Mouse (Mus musculus) embryonic facial prominence, embryonic 14.5 days (tissue): ENCODE measurements around the gene Dennd6b. TPM values are rescaled to one million over a fixed set of nuclear protein-coding genes. Genes with fewer than 3 reads are reported as not detected.

Experiments used
- ATAC-seq: fragments of 200-750 bp; cut with Nextera tagmentation; 2 replicates; pipeline ENCODE4 v1.8.0; 2017; ENCODE audit warnings: low read depth, moderate number of reproducible peaks, moderate TSS enrichment
- DNase-seq: peaks from one replicate; pipeline ENCODE4 v3.0.0-alpha.2; 2015; ENCODE audit warnings: low spot score
- H3K27ac ChIP-seq: fragments of 300-500 bp; sonication (generic); replicated peaks from 2 replicates; pipeline ENCODE4 v1.5.1; 2014; ENCODE audit warnings: low read depth, mild to moderate bottlenecking, low read length, moderate library complexity
- H3K27me3 ChIP-seq: fragments of 300-500 bp; sonication (generic); replicated peaks from 2 replicates; pipeline ENCODE4 v1.6.1; 2014; ENCODE audit warnings: low read length; ENCODE audit not compliant: control insufficient read depth, insufficient read depth
- H3K36me3 ChIP-seq: fragments of 300-500 bp; sonication (generic); 2 replicates; pipeline ENCODE4 v1.6.1; 2014; ENCODE audit warnings: low read length, mixed read lengths; ENCODE audit not compliant: control insufficient read depth, insufficient read depth
- H3K4me1 ChIP-seq: fragments of 300-500 bp; sonication (generic); 2 replicates; pipeline ENCODE4 v1.6.1; 2014; ENCODE audit warnings: antibody characterized with exemption, low read length; ENCODE audit not compliant: control insufficient read depth, insufficient read depth
- H3K4me2 ChIP-seq: fragments of 300-500 bp; sonication (generic); 2 replicates; pipeline ENCODE4 v1.6.1; 2014; ENCODE audit warnings: low read depth, mild to moderate bottlenecking, low read length, moderate library complexity, mixed read lengths
- H3K4me3 ChIP-seq: fragments of 300-500 bp; sonication (generic); 2 replicates; pipeline ENCODE4 v1.5.1; 2014; ENCODE audit warnings: low read depth, mild to moderate bottlenecking, low read length
- H3K9ac ChIP-seq: fragments of 300-500 bp; sonication (generic); 2 replicates; pipeline ENCODE4 v1.6.1; 2014; ENCODE audit warnings: low read depth, mild to moderate bottlenecking, low read length, moderate library complexity, mixed read lengths
- H3K9me3 ChIP-seq: fragments of 300-500 bp; sonication (generic); 2 replicates; pipeline ENCODE4 v1.6.1; 2016; ENCODE audit warnings: low read length; ENCODE audit not compliant: control insufficient read depth
- WGBS: fragments of 180-500 bp; shearing (Covaris S2); extraction: QIAGEN DNeasy Blood & Tissue Kit; methylation state at CpG from one replicate; pipeline ENCODE4 v1.1.7; 2014; 5-methylcytosine and 5-hydroxymethylcytosine counted together
- polyA plus RNA-seq: library from polyadenylated mRNA; unstranded; fragments of >200 nt; fragmentation: Nextera tagmentation; extraction: Ambion mirVana; gene quantifications from 2 replicates; pipeline ENCODE4 v1.2.1, GENCODE M21; 2014

The Dennd6b gene
- polyA plus RNA-seq, 1 experiment from 2014 or later, result 11.4 TPM

- Histone ChIP-seq H3K27ac (no peak overlapping the region), H3K4me1 (peaks cover 8% of the 10 kb centered on the region; the same call in 1 of the 2 replicates), H3K4me2 (peak overlapping the region; percentile 66), H3K27me3 (no peaks in the 10 kb centered on the region), H3K36me3 (peaks cover 15% of the 10 kb centered on the region), H3K9ac (peak overlapping the region; percentile 96), H3K9me3 (0 out of 2 replicates have a peak, but pooled peaks cover 4% of the 10 kb centered on the region), H3K4me3 (peak overlapping the region; percentile 97)
- ATAC-seq, result no peak
- no peak for DNase-seq
- WGBS, result 52% methylated on average over 6 of the region's 6 CpGs
Measured at GRCm38 (mm10) chr15:89212495-89212894, 16.2 kb upstream of the Dennd6b start.

- Histone ChIP-seq H3K9me3 (0 out of 2 replicates have a peak, but pooled peaks cover 4% of the 10 kb centered on the region), H3K4me3 (peak overlapping the region; percentile 97), H3K36me3 (peaks cover 14% of the 10 kb centered on the region), H3K4me2 (peak overlapping the region; percentile 66), H3K27ac (peak overlapping the region; percentile 79), H3K9ac (peak overlapping the region; percentile 96), H3K4me1 (peaks cover 8% of the 10 kb centered on the region; the same call in 1 of the 2 replicates), H3K27me3 (no peaks in the 10 kb centered on the region)
- DNase-seq (peak; percentile 9), ATAC-seq (peak; percentile 8)
- WGBS, result 3% methylated on average over 19 of the region's 35 CpGs
Measured at GRCm38 (mm10) chr15:89211716-89212461, 15.6 kb upstream of the Dennd6b start.

GRCm38 (mm10) chr15:89210915-89211715 is 14.8 kb upstream of the Dennd6b start, which contains the start of gene Ppp6r2:
TSS of gene Ppp6r2 (plus strand) at chr15:89211553.
- Histone ChIP-seq H3K27ac (peak within 1 kb of the TSS; percentile 79), H3K4me2 (peak within 1 kb of the TSS; percentile 66), H3K36me3 (peaks cover 6% of the 10 kb centered on the region), H3K4me1 (peaks cover 8% of the 10 kb centered on the region; the same call in 1 of the 2 replicates), H3K9ac (peak within 1 kb of the TSS; percentile 96), H3K4me3 (peak within 1 kb of the TSS; percentile 97), H3K9me3 (no peaks in the 10 kb centered on the region), H3K27me3 (no peaks in the 10 kb centered on the region)
- WGBS, result 6% methylated on average over 24 of the region's 73 CpGs
- ATAC-seq (peak; percentile 85), DNase-seq (peak; percentile 90)

- Histone ChIP-seq H3K4me1 (peaks cover 8% of the 10 kb centered on the region; the same call in 1 of the 2 replicates), H3K4me3 (peak overlapping the region; percentile 36), H3K36me3 (no peaks in the 10 kb centered on the region), H3K4me2 (peak overlapping the region; percentile 56), H3K9ac (peak overlapping the region; percentile 58), H3K27me3 (no peaks in the 10 kb centered on the region), H3K27ac (peak overlapping the region; percentile 79), H3K9me3 (no peaks in the 10 kb centered on the region)
- 0 out of 2 replicates have a peak, but pooled peaks have one; percentile 24 for ATAC-seq
- DNase-seq, result peak; percentile 87
- 14% methylated on average over 22 of the region's 22 CpGs for WGBS
Measured at GRCm38 (mm10) chr15:89209886-89210761, 13.8 kb upstream of the Dennd6b start.

GRCm38 (mm10) chr15:89207457-89207856 is 11.2 kb upstream of the Dennd6b start:
- H3K4me3 ChIP-seq, result no peak overlapping the region
- DNase-seq (no peak), ATAC-seq (no peak)
- H3K27me3 ChIP-seq, result no peaks in the 10 kb centered on the region
- H3K36me3 ChIP-seq, result no peaks in the 10 kb centered on the region
- peaks cover 2% of the 10 kb centered on the region; the same call in 1 of the 2 replicates for H3K4me1 ChIP-seq
- no peak overlapping the region for H3K9ac ChIP-seq
- H3K9me3 ChIP-seq, result peaks cover 12% of the 10 kb centered on the region
- no peak overlapping the region for H3K4me2 ChIP-seq
- 78% methylated on average over 4 of the region's 4 CpGs for WGBS
- no peak overlapping the region for H3K27ac ChIP-seq

GRCm38 (mm10) chr15:89197056-89197455 is 760 bp upstream of the Dennd6b start:
- H3K36me3 ChIP-seq, result no peaks in the 10 kb centered on the region
- H3K27ac ChIP-seq, result peak overlapping the region; percentile 99
- DNase-seq (no peak), ATAC-seq (no peak)
- no peaks in the 10 kb centered on the region for H3K27me3 ChIP-seq
- H3K9me3 ChIP-seq, result no peaks in the 10 kb centered on the region
- H3K4me1 ChIP-seq, result peaks cover 16% of the 10 kb centered on the region
- H3K4me2 ChIP-seq, result peak overlapping the region; percentile 72
- 70% methylated on average over 15 of the region's 15 CpGs for WGBS
- H3K4me3 ChIP-seq, result peak overlapping the region; percentile 79
- peak overlapping the region; percentile 96 for H3K9ac ChIP-seq

- H3K4me1 ChIP-seq, result peaks cover 16% of the 10 kb centered on the region
- H3K9me3 ChIP-seq, result no peaks in the 10 kb centered on the region
- H3K36me3 ChIP-seq, result no peaks in the 10 kb centered on the region
- DNase-seq, result peak; percentile 97
- ATAC-seq, result peak; percentile 95
- peak overlapping the region; percentile 96 for H3K9ac ChIP-seq
- H3K27ac ChIP-seq, result peak overlapping the region; percentile 99
- peak overlapping the region; percentile 79 for H3K4me3 ChIP-seq
- WGBS, result under 1% methylated on average over 24 of the region's 25 CpGs
- H3K27me3 ChIP-seq, result no peaks in the 10 kb centered on the region
- peak overlapping the region; percentile 72 for H3K4me2 ChIP-seq
Measured at GRCm38 (mm10) chr15:89195690-89196312, 495 bp downstream of the Dennd6b start.
